In the genomic region with DNA sequence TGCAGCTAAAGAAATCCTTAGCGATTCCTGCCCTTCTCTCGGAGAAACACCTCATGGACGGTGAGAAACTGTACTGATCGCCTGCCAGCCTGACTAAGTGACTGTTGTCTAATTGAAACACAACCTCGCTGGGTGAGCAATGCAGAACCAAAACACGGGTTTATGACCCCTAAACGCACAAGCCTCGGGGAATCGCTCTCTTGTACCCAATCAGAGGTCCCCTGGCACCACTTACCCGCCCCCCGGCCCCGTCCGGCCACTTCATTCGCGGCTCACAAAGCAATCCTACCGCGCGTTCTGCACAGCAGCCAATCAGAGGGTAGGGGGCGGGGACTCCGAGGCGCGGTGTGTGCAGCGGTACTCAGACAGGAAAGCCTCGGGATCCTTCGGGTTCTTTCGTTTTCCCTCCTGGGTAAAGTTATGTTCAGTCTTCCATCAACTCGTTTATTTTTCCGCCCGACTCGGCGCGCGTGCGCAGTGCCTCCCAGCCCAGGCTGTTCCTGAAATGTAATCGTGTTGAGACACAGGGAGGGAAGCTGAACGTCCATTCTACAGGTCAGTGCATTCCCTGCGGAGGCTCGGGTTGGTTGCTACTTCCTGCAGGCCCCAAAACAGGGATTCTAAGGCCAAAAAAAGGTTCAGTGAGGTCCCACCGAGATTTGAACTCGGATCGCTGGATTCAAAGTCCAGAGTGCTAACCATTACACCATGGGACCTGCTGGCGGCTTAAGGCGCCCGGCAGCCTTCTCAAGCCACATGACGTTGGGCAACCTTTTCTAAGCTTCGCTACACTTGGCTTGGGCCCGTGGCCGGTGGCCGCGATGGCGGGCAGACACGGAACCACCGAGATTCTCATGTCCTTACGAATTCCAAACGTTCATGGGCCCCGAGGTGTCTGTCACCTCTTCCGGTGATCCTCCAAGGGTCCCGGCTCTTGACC, we compare ENCODE assay signal across 8 mouse cellular contexts. TPM values are rescaled to one million over a fixed set of nuclear protein-coding genes. Genes with fewer than 3 reads are reported as not detected.
A peak's percentile ranks its signal among the peaks of the same experiment; 100 is the strongest.
DNase-seq lines count a peak whose midpoint lies in the region; ATAC-seq and TF ChIP-seq lines count a peak whose summit lies in the region.

No protein-coding gene starts in this region.

- H3K27me3 ChIP-seq in E14TG2a.4 (ENCODE audit: insufficient read depth, low read length): no peaks in the 10 kb centered on the region
- H3K27me3 ChIP-seq in forebrain, embryonic 12.5 days: no peaks in the 10 kb centered on the region
- no peaks in the 10 kb centered on the region for H3K27me3 ChIP-seq in heart, postnatal 0 days (ENCODE audit: control insufficient read depth, insufficient read depth, low read length)
- H3K27me3 ChIP-seq in liver, embryonic 16.5 days (ENCODE audit: control insufficient read depth, insufficient read depth, low read depth, low read length): no peaks in the 10 kb centered on the region
- H3K27me3 ChIP-seq in neural tube, embryonic 13.5 days: no peaks in the 10 kb centered on the region
- no peaks in the 10 kb centered on the region for H3K27me3 ChIP-seq in testis, adult 2 months (ENCODE audit: control insufficient read depth, insufficient read depth, low read length)

- H3K27ac ChIP-seq in forebrain, embryonic 12.5 days: peak overlapping the region; percentile 93
- H3K27ac ChIP-seq in heart, postnatal 0 days (ENCODE audit: low read depth): peak overlapping the region; percentile 97
- H3K27ac ChIP-seq in liver, embryonic 16.5 days (ENCODE audit: low read length): peak overlapping the region; percentile 96
- peak overlapping the region; percentile 93 for H3K27ac ChIP-seq in neural tube, embryonic 13.5 days (replicated peaks)
- peak overlapping the region; percentile 98 for H3K27ac ChIP-seq in testis, adult 2 months (ENCODE audit: control insufficient read depth, insufficient read depth, low read depth, low read length)

- peak overlapping the region; percentile 81 for H3K4me2 ChIP-seq in forebrain, embryonic 12.5 days
- peak overlapping the region; percentile 97 for H3K4me2 ChIP-seq in heart, postnatal 0 days (ENCODE audit: low read depth, low read length)
- H3K4me2 ChIP-seq in liver, embryonic 16.5 days (ENCODE audit: low read depth, low read length): peak overlapping the region; percentile 83
- H3K4me2 ChIP-seq in neural tube, embryonic 13.5 days: peak overlapping the region; percentile 75

- H3K9ac ChIP-seq in forebrain, embryonic 12.5 days: peak overlapping the region; percentile 70
- peak overlapping the region; percentile 77 for H3K9ac ChIP-seq in heart, postnatal 0 days (replicated peaks; ENCODE audit: low read depth, low read length)
- H3K9ac ChIP-seq in liver, embryonic 16.5 days (ENCODE audit: low read depth, low read length): peak overlapping the region; percentile 83
- peak overlapping the region; percentile 67 for H3K9ac ChIP-seq in neural tube, embryonic 13.5 days

- no peak for TF ChIP-seq CTCF in E14TG2a.4 (conservative IDR thresholded peaks at IDR 0.05; ENCODE audit: low read length)
- TF ChIP-seq CTCF in heart, postnatal 0 days (IDR thresholded peaks at IDR 0.05; ENCODE audit: low read depth): no peak
- TF ChIP-seq CTCF in testis, adult 2 months (IDR thresholded peaks at IDR 0.05; ENCODE audit: control insufficient read depth, insufficient read depth, insufficient replicate concordance, low read depth, low read length): no peak

- WGBS in forebrain, embryonic 12.5 days: under 1% methylated on average over 58 of the region's 58 CpGs
- under 1% methylated on average over 58 of the region's 58 CpGs for WGBS in heart, postnatal 0 days
- WGBS in liver, embryonic 16.5 days (ENCODE audit: insufficient replicate concordance): under 1% methylated on average over 58 of the region's 58 CpGs
- WGBS in neural tube, embryonic 13.5 days: under 1% methylated on average over 58 of the region's 58 CpGs

- H3K4me3 ChIP-seq in E14TG2a.4 (replicated peaks; ENCODE audit: low read length): peak overlapping the region; percentile 89
- H3K4me3 ChIP-seq in forebrain, embryonic 12.5 days (replicated peaks): peak overlapping the region; percentile 75
- peak overlapping the region; percentile 79 for H3K4me3 ChIP-seq in heart, postnatal 0 days (ENCODE audit: low read depth, low read length)
- H3K4me3 ChIP-seq in liver, embryonic 16.5 days (ENCODE audit: low read depth, low read length): peak overlapping the region; percentile 80
- peak overlapping the region; percentile 76 for H3K4me3 ChIP-seq in neural tube, embryonic 13.5 days
- H3K4me3 ChIP-seq in testis, adult 2 months (ENCODE audit: control insufficient read depth, low read depth, low read length): peak overlapping the region; percentile 98

- H3K9me3 ChIP-seq in E14TG2a.4 (ENCODE audit: low read length): peaks cover 9% of the 10 kb centered on the region
- no peaks in the 10 kb centered on the region for H3K9me3 ChIP-seq in forebrain, embryonic 12.5 days
- H3K9me3 ChIP-seq in heart, postnatal 0 days (replicated peaks; ENCODE audit: control insufficient read depth, low read length): no peaks in the 10 kb centered on the region
- H3K9me3 ChIP-seq in liver, embryonic 16.5 days (replicated peaks; ENCODE audit: control insufficient read depth, low read length): no peaks in the 10 kb centered on the region; the same call in 1 of the 2 replicates
- H3K9me3 ChIP-seq in neural tube, embryonic 13.5 days: no peaks in the 10 kb centered on the region

- peaks cover 38% of the 10 kb centered on the region for H3K36me3 ChIP-seq in E14TG2a.4 (ENCODE audit: insufficient read depth, low read length)
- H3K36me3 ChIP-seq in forebrain, embryonic 12.5 days (replicated peaks): no peaks in the 10 kb centered on the region
- H3K36me3 ChIP-seq in heart, postnatal 0 days (replicated peaks; ENCODE audit: control insufficient read depth, insufficient read depth, low read length): no peaks in the 10 kb centered on the region
- no peaks in the 10 kb centered on the region for H3K36me3 ChIP-seq in liver, embryonic 16.5 days (ENCODE audit: control insufficient read depth, insufficient read depth)
- H3K36me3 ChIP-seq in neural tube, embryonic 13.5 days: no peaks in the 10 kb centered on the region
- no peaks in the 10 kb centered on the region for H3K36me3 ChIP-seq in testis, adult 2 months (ENCODE audit: control insufficient read depth, insufficient read depth, low read length)

- peak; percentile 29; the same call in 1 of the 2 replicates for TF ChIP-seq POLR2A in testis, adult 2 months (IDR thresholded peaks at IDR 0.05; ENCODE audit: control insufficient read depth, low read depth, low read length)

- peak; percentile 99 for ATAC-seq in forebrain, embryonic 12.5 days (ENCODE audit: low FRiP score)
- ATAC-seq in heart, postnatal 0 days (ENCODE audit: insufficient read depth, low read depth): peak; percentile 97
- ATAC-seq in liver, embryonic 16.5 days (ENCODE audit: low read depth): peak; percentile 96
- ATAC-seq in neural tube, embryonic 13.5 days (ENCODE audit: low read depth): peak; percentile 99

- peaks cover 46% of the 10 kb centered on the region for H3K4me1 ChIP-seq in E14TG2a.4 (replicated peaks; ENCODE audit: low read depth, low read length)
- H3K4me1 ChIP-seq in forebrain, embryonic 12.5 days: peaks cover 17% of the 10 kb centered on the region
- 0 out of 2 replicates have a peak, but pooled peaks cover 4% of the 10 kb centered on the region for H3K4me1 ChIP-seq in heart, postnatal 0 days (ENCODE audit: control insufficient read depth, insufficient read depth)
- H3K4me1 ChIP-seq in liver, embryonic 16.5 days (ENCODE audit: control insufficient read depth, low read depth, low read length): peaks cover 24% of the 10 kb centered on the region
- peaks cover 20% of the 10 kb centered on the region for H3K4me1 ChIP-seq in neural tube, embryonic 13.5 days (replicated peaks)
- H3K4me1 ChIP-seq in testis, adult 2 months (ENCODE audit: control insufficient read depth, insufficient read depth, low read length): peaks cover 6% of the 10 kb centered on the region

- peak; percentile 65 for TF ChIP-seq EP300 in heart, postnatal 0 days (IDR thresholded peaks at IDR 0.05; ENCODE audit: low read depth)

- DNase-seq in c-Kit-positive CD71-positive TER-119-positive erythroid progenitor cells, embryonic 14.5 days (ENCODE audit: low spot score): peak; percentile 97
- peak; percentile 98 for DNase-seq in heart, postnatal 0 days (ENCODE audit: low spot score)
- peak; percentile 97 to 99 for DNase-seq in kidney, postnatal 4 days

RNA-seq across cellular contexts. Expression of a gene that starts 16.5 kb away (rescaled TPM):
- polyA plus RNA-seq in forebrain, embryonic 12.5 days (2016; fragmentation: Nextera tagmentation; extraction: Ambion mirVana): 2.4 TPM in 2 replicates
- 11.4 and 13.4 TPM in 2 replicates for total RNA-seq in heart, postnatal 0 days (2014; rRNA removed; ENCODE audit: low replicate concordance)
- 13.3 and 14.3 TPM in 2 replicates for polyA plus RNA-seq in heart, postnatal 0 days (2015; fragmentation: Nextera tagmentation; extraction: Ambion mirVana)
- 5.3 and 7.6 TPM in 2 replicates for polyA plus RNA-seq in liver, embryonic 16.5 days (2015; fragmentation: Nextera tagmentation; extraction: Ambion mirVana)
- polyA plus RNA-seq in neural tube, embryonic 13.5 days (2015; fragmentation: Nextera tagmentation; extraction: Ambion mirVana): 2.5 and 2.6 TPM in 2 replicates
- 0.58 and 0.93 TPM in 2 replicates for polyA plus RNA-seq in testis, adult 2 months (2012; rRNA removed)

RNA-seq across cellular contexts. Expression of a gene that starts 21.8 kb away (rescaled TPM):
- polyA plus RNA-seq in forebrain, embryonic 12.5 days (2016; fragmentation: Nextera tagmentation; extraction: Ambion mirVana): 3.2 and 3.7 TPM in 2 replicates
- 0.66 and 26.8 TPM in 2 replicates for total RNA-seq in heart, postnatal 0 days (2014; rRNA removed; ENCODE audit: low replicate concordance)
- polyA plus RNA-seq in heart, postnatal 0 days (2015; fragmentation: Nextera tagmentation; extraction: Ambion mirVana): 38.7 and 40.1 TPM in 2 replicates
- 21.1 and 23.2 TPM in 2 replicates for polyA plus RNA-seq in liver, embryonic 16.5 days (2015; fragmentation: Nextera tagmentation; extraction: Ambion mirVana)
- polyA plus RNA-seq in neural tube, embryonic 13.5 days (2015; fragmentation: Nextera tagmentation; extraction: Ambion mirVana): 3.2 and 4.6 TPM in 2 replicates
- 0.41 and 0.49 TPM in 2 replicates for polyA plus RNA-seq in testis, adult 2 months (2012; rRNA removed)

RNA-seq across cellular contexts. Expression of a gene that starts 34.5 kb away (rescaled TPM):
- not detected in 2 replicates for polyA plus RNA-seq in forebrain, embryonic 12.5 days (2016; fragmentation: Nextera tagmentation; extraction: Ambion mirVana)
- 45.0 and 46.6 TPM in 2 replicates for total RNA-seq in heart, postnatal 0 days (2014; rRNA removed; ENCODE audit: low replicate concordance)
- polyA plus RNA-seq in heart, postnatal 0 days (2015; fragmentation: Nextera tagmentation; extraction: Ambion mirVana): 6.7 and 7.9 TPM in 2 replicates
- 6.5 and 7.7 TPM in 2 replicates for polyA plus RNA-seq in liver, embryonic 16.5 days (2015; fragmentation: Nextera tagmentation; extraction: Ambion mirVana)
- polyA plus RNA-seq in neural tube, embryonic 13.5 days (2015; fragmentation: Nextera tagmentation; extraction: Ambion mirVana): not detected in 2 replicates
- 371 and 441 TPM in 2 replicates for polyA plus RNA-seq in testis, adult 2 months (2012; rRNA removed)

RNA-seq across cellular contexts. Expression of a gene that starts 55.9 kb away (rescaled TPM):
- polyA plus RNA-seq in forebrain, embryonic 12.5 days (2016; fragmentation: Nextera tagmentation; extraction: Ambion mirVana): not detected in 2 replicates
- total RNA-seq in heart, postnatal 0 days (2014; rRNA removed; ENCODE audit: low replicate concordance): not detected in 2 replicates
- polyA plus RNA-seq in heart, postnatal 0 days (2015; fragmentation: Nextera tagmentation; extraction: Ambion mirVana): 0.07 TPM in 1 of 2 replicates, not detected in the other
- 0.08 and 0.50 TPM in 2 replicates for polyA plus RNA-seq in liver, embryonic 16.5 days (2015; fragmentation: Nextera tagmentation; extraction: Ambion mirVana)
- polyA plus RNA-seq in neural tube, embryonic 13.5 days (2015; fragmentation: Nextera tagmentation; extraction: Ambion mirVana): not detected in 2 replicates
- polyA plus RNA-seq in testis, adult 2 months (2012; rRNA removed): 0.35 and 0.77 TPM in 2 replicates

Comparison
In these comparisons a context has a peak if more than half of its experiments do, and no peak if none do; other contexts are left out.
1. Peak in every context shown above with its lines: DNase-seq, ATAC-seq, H3K4me3 ChIP-seq and H3K27ac ChIP-seq.
2. RNA of a gene that starts 34.5 kb away (polyA plus RNA-seq): 371 to 441 TPM in testis, adult 2 months; 6.5 to 7.7 TPM in liver, embryonic 16.5 days, 6.7 to 7.9 TPM in heart, postnatal 0 days, not detected in forebrain, embryonic 12.5 days and not detected in neural tube, embryonic 13.5 days; every median in the first group is over 10 times any median in the second.